Comparison of ENCODE assay signal across 26 mouse cellular contexts in the genomic region with DNA sequence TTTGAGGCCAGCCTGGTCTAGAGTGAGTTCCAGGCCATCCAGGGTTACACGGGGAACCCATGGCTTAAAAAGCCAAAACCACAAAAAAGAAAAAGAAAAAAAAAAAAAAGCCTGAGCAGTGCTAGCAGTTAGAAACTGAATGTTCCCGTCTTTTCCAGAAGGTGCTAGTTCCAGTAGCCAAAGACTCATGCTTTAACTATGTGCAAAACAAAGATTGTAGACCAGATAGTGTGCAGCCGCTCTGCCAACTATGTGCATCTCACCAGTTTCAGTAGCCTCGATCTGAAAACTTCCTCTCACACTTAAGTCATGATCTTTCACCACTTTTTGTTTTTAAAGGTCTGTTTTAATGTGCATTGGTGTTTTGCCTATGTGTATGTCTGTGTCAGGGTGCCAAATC. TPM values are rescaled to one million over a fixed set of nuclear protein-coding genes. Genes with fewer than 3 reads are reported as not detected.
DNase-seq lines count a peak whose midpoint lies in the region; TF ChIP-seq lines count a peak whose summit lies in the region.
"Had no signal": no experiment of that assay in that cellular context is flagged by ENCODE, and none has a peak within 500 bp of the region (broad histone marks: within the 10 kb centered on the region; RNA-seq: fewer than 3 reads in every experiment).

No protein-coding gene starts in this region.

- no peaks in the 10 kb centered on the region for H3K9me3 ChIP-seq in limb, embryonic 10.5 days (replicated peaks)
- H3K9me3 ChIP-seq: forebrain, embryonic 12.5 days; forebrain, embryonic 15.5 days; hindbrain, embryonic 13.5 days; intestine, embryonic 15.5 days had no signal

- H3K36me3 ChIP-seq in limb, embryonic 10.5 days = no peaks in the 10 kb centered on the region
- H3K36me3 ChIP-seq: forebrain, embryonic 12.5 days; forebrain, embryonic 15.5 days; hindbrain, embryonic 13.5 days; intestine, embryonic 15.5 days had no signal

- H3K27ac ChIP-seq in limb, embryonic 10.5 days = no peak overlapping the region
- no peak overlapping the region for H3K27ac ChIP-seq in layer of hippocampus, adult 2 months
- H3K27ac ChIP-seq: forebrain, embryonic 12.5 days; forebrain, embryonic 15.5 days; hindbrain, embryonic 13.5 days; intestine, embryonic 15.5 days had no signal

- H3K4me3 ChIP-seq in limb, embryonic 10.5 days = no peak overlapping the region
- H3K4me3 ChIP-seq in layer of hippocampus, adult 2 months = no peak overlapping the region
- H3K4me3 ChIP-seq: forebrain, embryonic 12.5 days; forebrain, embryonic 15.5 days; hindbrain, embryonic 13.5 days; intestine, embryonic 15.5 days had no signal

- WGBS in limb, embryonic 10.5 days = 89% methylated on average over 4 of the region's 4 CpGs

- H3K27me3 ChIP-seq in limb, embryonic 10.5 days (ENCODE audit: low read depth, poor library complexity, severe bottlenecking) = peaks cover 13% of the 10 kb centered on the region
- H3K27me3 ChIP-seq: forebrain, embryonic 15.5 days; intestine, embryonic 15.5 days had no signal

- peak; percentile 62 for DNase-seq in heart, adult 11 months
- DNase-seq in heart, adult 18-20 months = no peak
- DNase-seq in NIH3T3 (ENCODE audit: low read depth) = peak; percentile 14
- peak; percentile 46 for DNase-seq in fibroblast of lung, adult 2 months (ENCODE audit: low read depth)
- no peak for DNase-seq in limb, embryonic 10.5 days (ENCODE audit: low spot score)
- DNase-seq in layer of hippocampus, adult 2 months (ENCODE audit: low spot score in 2 of 2) = no peak
- DNase-seq: adrenal gland, adult 8-10 months; adrenal gland, postnatal 36 days; cerebellum, adult 18-20 months; cerebellum, adult 9-10 months; kidney, adult 11 months had no signal

- peaks cover 7% of the 10 kb centered on the region; the same call in 1 of the 2 replicates for H3K4me1 ChIP-seq in limb, embryonic 10.5 days
- H3K4me1 ChIP-seq: intestine, embryonic 15.5 days had no signal

- no peak for TF ChIP-seq CTCF in layer of hippocampus, adult 2 months (conservative IDR thresholded peaks at IDR 0.05)

RNA-seq across cellular contexts. Expression of a gene that starts 1.6 kb away (rescaled TPM):
- not detected for total RNA-seq in heart, adult 18-20 months (2021)
- 0.13 TPM in 1 of 2 replicates, not detected in the other for polyA plus RNA-seq in limb, embryonic 10.5 days (2016; fragmentation: Nextera tagmentation; extraction: Ambion mirVana)
- total RNA-seq in layer of hippocampus, adult 2 months (2021) = not detected
- total RNA-seq: adrenal gland, adult 8-10 months; adrenal gland, postnatal 36 days; ES-E14; gastrocnemius, adult 8-10 months; gastrocnemius, postnatal 25 days; heart, adult 8-10 months; heart, postnatal 25 days; hematopoietic stem cell, adult 5-6 weeks had no signal
- polyA plus RNA-seq: embryonic facial prominence, embryonic 11.5 days; embryonic facial prominence, embryonic 14.5 days; forebrain, embryonic 12.5 days; heart, embryonic 11.5 days; heart, embryonic 14.5 days; heart, postnatal 0 days; hindbrain, embryonic 13.5 days; intestine, embryonic 15.5 days had no signal

RNA-seq across cellular contexts. Expression of a gene that starts 5.9 kb away (rescaled TPM):
- 1 to 10 TPM; 6.8 to 7.2 TPM for total RNA-seq in heart, adult 18-20 months (2021)
- 35.0 and 52.5 TPM in 2 replicates for polyA plus RNA-seq in limb, embryonic 10.5 days (2016; fragmentation: Nextera tagmentation; extraction: Ambion mirVana)
- total RNA-seq in layer of hippocampus, adult 2 months (2021) = 10 to 100 TPM; 35.6 to 37.9 TPM

RNA-seq across cellular contexts. Expression of a gene that starts 24.9 kb away (rescaled TPM):
- 1 to 10 TPM; 1.6 to 1.8 TPM for total RNA-seq in heart, adult 18-20 months (2021)
- polyA plus RNA-seq in limb, embryonic 10.5 days (2016; fragmentation: Nextera tagmentation; extraction: Ambion mirVana) = 1.8 and 2.7 TPM in 2 replicates
- total RNA-seq in layer of hippocampus, adult 2 months (2021) = 1 to 10 TPM; 1.6 to 2.2 TPM

Comparison
In these comparisons a context has a peak if more than half of its experiments do, and no peak if none do; other contexts are left out.
1. DNase-seq: peak in heart, adult 11 months (single experiment), NIH3T3 (single experiment) and fibroblast of lung, adult 2 months (single experiment); none in heart, adult 18-20 months (0 of 2), limb, embryonic 10.5 days (single experiment) and layer of hippocampus, adult 2 months (0 of 2).
2. RNA of a gene that starts 5.9 kb away (total RNA-seq): 35.6 to 37.9 TPM in layer of hippocampus, adult 2 months; 6.8 to 7.2 TPM in heart, adult 18-20 months; every median in the first group is over 4 times any median in the second.